Mouse (Mus musculus) adrenal gland, adult 8-10 months (tissue): Measurements from ENCODE around the gene Nrxn3. TPM values are rescaled to one million over a fixed set of nuclear protein-coding genes. Genes with fewer than 3 reads are reported as not detected.

ENCODE experiments used
- DNase-seq: peaks from one replicate; pipeline ENCODE4 v3.0.0; 2022
- total RNA-seq, 4 experiments: library from RNA; stranded (reverse); gene quantifications; 2 replicates each; pipeline ENCODE4 v1.2.4; 2022

The Nrxn3 gene
- total RNA-seq, 4 experiments from 2014 or later, result 0.17 to 0.49 (median 0.32) TPM

GRCm38 (mm10) chr12:90158131-90158772 is 1435.6 kb downstream of the Nrxn3 start:
- no peak for DNase-seq

- no peak for DNase-seq
Observed at GRCm38 (mm10) chr12:90159911-90160310, 1437.2 kb downstream of the Nrxn3 start.

- no peak for DNase-seq
Observed at GRCm38 (mm10) chr12:90166118-90166517, 1443.4 kb downstream of the Nrxn3 start.

- no peak for DNase-seq
Observed at GRCm38 (mm10) chr12:90181566-90181965, 1458.9 kb downstream of the Nrxn3 start.

- peak; percentile 1 for DNase-seq
Observed at GRCm38 (mm10) chr12:90183021-90183420, 1460.3 kb downstream of the Nrxn3 start.

- no peak for DNase-seq
Observed at GRCm38 (mm10) chr12:90196161-90196560, 1473.5 kb downstream of the Nrxn3 start.

GRCm38 (mm10) chr12:90197994-90198393 is 1475.3 kb downstream of the Nrxn3 start:
- no peak for DNase-seq

- no peak for DNase-seq
Observed at GRCm38 (mm10) chr12:90202501-90202900, 1479.8 kb downstream of the Nrxn3 start.

- DNase-seq, result no peak
Observed at GRCm38 (mm10) chr12:90211410-90211809, 1488.7 kb downstream of the Nrxn3 start.

- no peak for DNase-seq
Observed at GRCm38 (mm10) chr12:90217060-90217459, 1494.4 kb downstream of the Nrxn3 start.

- no peak for DNase-seq
Observed at GRCm38 (mm10) chr12:90229062-90229461, 1506.4 kb downstream of the Nrxn3 start.

GRCm38 (mm10) chr12:90236093-90236492 is 1513.4 kb downstream of the Nrxn3 start:
- DNase-seq, result no peak

GRCm38 (mm10) chr12:90260301-90260700 is 1537.6 kb downstream of the Nrxn3 start:
- DNase-seq, result no peak

- no peak for DNase-seq
Observed at GRCm38 (mm10) chr12:90268111-90268510, 1545.4 kb downstream of the Nrxn3 start.

GRCm38 (mm10) chr12:90270763-90271379 is 1548.2 kb downstream of the Nrxn3 start:
- DNase-seq, result no peak

- no peak for DNase-seq
Observed at GRCm38 (mm10) chr12:90274621-90275236, 1552.1 kb downstream of the Nrxn3 start.

GRCm38 (mm10) chr12:90281236-90281635 is 1558.6 kb downstream of the Nrxn3 start:
- no peak for DNase-seq

- no peak for DNase-seq
Observed at GRCm38 (mm10) chr12:90283022-90283421, 1560.3 kb downstream of the Nrxn3 start.

- DNase-seq, result no peak
Observed at GRCm38 (mm10) chr12:90302671-90303070, 1580.0 kb downstream of the Nrxn3 start.

GRCm38 (mm10) chr12:90331806-90332205 is 1609.1 kb downstream of the Nrxn3 start:
- DNase-seq, result no peak

- no peak for DNase-seq
Observed at GRCm38 (mm10) chr12:90332459-90332858, 1609.8 kb downstream of the Nrxn3 start.

GRCm38 (mm10) chr12:90337496-90338228 is 1615.0 kb downstream of the Nrxn3 start:
- DNase-seq, result no peak

GRCm38 (mm10) chr12:90338229-90338557 is 1615.5 kb downstream of the Nrxn3 start:
- DNase-seq, result no peak
